Mouse (Mus musculus): Measurements from ENCODE around the gene Asb18. TPM values are rescaled to one million over a fixed set of nuclear protein-coding genes. Genes with fewer than 3 reads are reported as not detected.

The Asb18 gene
- polyA plus RNA-seq, 1 experiment: 2.2 TPM

- DNase-seq: no peak
- Histone ChIP-seq H3K4me3 (ENCODE audit: control insufficient read depth, insufficient read depth, low read length) (no peak overlapping the region), H3K27me3 (ENCODE audit: control insufficient read depth, insufficient read depth, low read length) (no peaks in the 10 kb centered on the region), H3K36me3 (ENCODE audit: control insufficient read depth, insufficient read depth, low read length) (no peaks in the 10 kb centered on the region), H3K27ac (ENCODE audit: control insufficient read depth, insufficient read depth, low read length) (no peak overlapping the region), H3K4me1 (replicated peaks; ENCODE audit: control insufficient read depth, insufficient read depth, low read length) (no peaks in the 10 kb centered on the region)
- WGBS: 9% methylated on average over 25 of the region's 25 CpGs
- TF ChIP-seq POLR2A (IDR thresholded peaks at IDR 0.05; ENCODE audit: control insufficient read depth, extremely low read depth, insufficient read depth, low read length, poor library complexity): no peak
- TF ChIP-seq CTCF (IDR thresholded peaks at IDR 0.05; ENCODE audit: borderline replicate concordance, control insufficient read depth, extremely low read depth, insufficient read depth, low read length, poor library complexity): no peak
Observed at GRCm38 (mm10) chr1:89992256-89992655, 22.2 kb downstream of the Asb18 start.

DNA sequence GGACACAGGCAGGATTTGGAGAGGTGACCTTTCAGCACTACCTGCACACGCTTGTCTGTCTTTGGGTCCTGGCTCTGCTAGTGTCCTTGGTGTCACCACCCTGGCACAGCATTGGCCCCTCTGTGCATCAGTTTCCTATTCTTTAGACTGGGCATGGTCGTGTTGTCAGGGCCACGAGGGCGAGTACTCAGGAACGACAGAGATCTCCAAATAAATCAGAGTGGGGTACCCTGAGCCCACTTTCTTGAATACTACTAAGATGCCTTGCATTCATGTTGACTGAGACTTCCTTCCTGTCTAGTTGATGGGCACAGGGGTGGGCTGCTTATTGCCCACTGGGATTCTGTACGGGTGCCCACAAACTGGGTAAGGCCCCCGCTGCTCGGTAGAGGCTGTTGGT is 37.2 kb downstream of the Asb18 start:
- no peak for TF ChIP-seq CTCF (IDR thresholded peaks at IDR 0.05; ENCODE audit: borderline replicate concordance, control insufficient read depth, extremely low read depth, insufficient read depth, low read length, poor library complexity)
- TF ChIP-seq POLR2A (IDR thresholded peaks at IDR 0.05; ENCODE audit: control insufficient read depth, extremely low read depth, insufficient read depth, low read length, poor library complexity): no peak
- Histone ChIP-seq H3K4me1 (replicated peaks; ENCODE audit: control insufficient read depth, insufficient read depth, low read length) (no peaks in the 10 kb centered on the region), H3K27me3 (ENCODE audit: control insufficient read depth, insufficient read depth, low read length) (no peaks in the 10 kb centered on the region), H3K27ac (ENCODE audit: control insufficient read depth, insufficient read depth, low read length) (no peak overlapping the region), H3K4me3 (ENCODE audit: control insufficient read depth, insufficient read depth, low read length) (no peak overlapping the region), H3K36me3 (ENCODE audit: control insufficient read depth, insufficient read depth, low read length) (no peaks in the 10 kb centered on the region)
- no peak for DNase-seq
- 89% methylated on average over 8 of the region's 8 CpGs for WGBS

DNA sequence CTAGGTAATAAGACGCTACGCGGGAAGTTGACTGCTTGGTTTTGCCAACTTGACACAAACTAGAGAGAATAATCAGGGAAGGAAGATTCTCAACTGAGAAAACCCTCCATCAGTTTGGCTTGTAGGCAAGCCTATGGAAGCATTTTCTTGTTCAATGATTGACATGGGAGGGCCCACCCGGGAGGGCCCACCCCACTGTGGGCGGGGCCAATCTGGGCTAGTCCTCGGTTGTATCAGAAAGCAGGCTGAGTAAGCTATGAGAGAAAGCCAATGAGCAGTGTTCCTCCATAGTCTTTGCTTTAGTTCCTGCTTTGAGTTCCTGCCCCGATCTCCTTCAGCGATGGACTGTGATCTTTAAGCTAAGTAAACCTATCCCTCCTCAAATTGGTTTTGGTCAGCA is 38.1 kb downstream of the Asb18 start:
- TF ChIP-seq CTCF (IDR thresholded peaks at IDR 0.05; ENCODE audit: borderline replicate concordance, control insufficient read depth, extremely low read depth, insufficient read depth, low read length, poor library complexity): no peak
- TF ChIP-seq POLR2A (IDR thresholded peaks at IDR 0.05; ENCODE audit: control insufficient read depth, extremely low read depth, insufficient read depth, low read length, poor library complexity): no peak
- Histone ChIP-seq H3K27ac (ENCODE audit: control insufficient read depth, insufficient read depth, low read length) (no peak overlapping the region), H3K27me3 (ENCODE audit: control insufficient read depth, insufficient read depth, low read length) (no peaks in the 10 kb centered on the region), H3K36me3 (ENCODE audit: control insufficient read depth, insufficient read depth, low read length) (no peaks in the 10 kb centered on the region), H3K4me1 (replicated peaks; ENCODE audit: control insufficient read depth, insufficient read depth, low read length) (no peaks in the 10 kb centered on the region), H3K4me3 (ENCODE audit: control insufficient read depth, insufficient read depth, low read length) (no peak overlapping the region)
- no peak for DNase-seq
- 82% methylated on average over 8 of the region's 8 CpGs for WGBS

GRCm38 (mm10) chr1:89974541-89974940 is 39.9 kb downstream of the Asb18 start:
- Histone ChIP-seq H3K36me3 (ENCODE audit: control insufficient read depth, insufficient read depth, low read length) (no peaks in the 10 kb centered on the region), H3K27ac (ENCODE audit: control insufficient read depth, insufficient read depth, low read length) (no peak overlapping the region), H3K27me3 (ENCODE audit: control insufficient read depth, insufficient read depth, low read length) (no peaks in the 10 kb centered on the region; the same call in 1 of the 2 replicates), H3K4me1 (replicated peaks; ENCODE audit: control insufficient read depth, insufficient read depth, low read length) (no peaks in the 10 kb centered on the region), H3K4me3 (ENCODE audit: control insufficient read depth, insufficient read depth, low read length) (no peak overlapping the region)
- DNase-seq: no peak
- WGBS: 84% methylated on average over 8 of the region's 8 CpGs
- TF ChIP-seq POLR2A (IDR thresholded peaks at IDR 0.05; ENCODE audit: control insufficient read depth, extremely low read depth, insufficient read depth, low read length, poor library complexity) (no peak), CTCF (IDR thresholded peaks at IDR 0.05; ENCODE audit: borderline replicate concordance, control insufficient read depth, extremely low read depth, insufficient read depth, low read length, poor library complexity) (no peak)

- no peaks in the 10 kb centered on the region for H3K36me3 ChIP-seq (ENCODE audit: control insufficient read depth, insufficient read depth, low read length)
- H3K27me3 ChIP-seq (ENCODE audit: control insufficient read depth, insufficient read depth, low read length): peaks cover 6% of the 10 kb centered on the region
- WGBS: 65% methylated on average over 8 of the region's 8 CpGs
- no peak overlapping the region for H3K4me3 ChIP-seq (ENCODE audit: control insufficient read depth, insufficient read depth, low read length)
- H3K4me1 ChIP-seq (replicated peaks; ENCODE audit: control insufficient read depth, insufficient read depth, low read length): peaks cover 5% of the 10 kb centered on the region; the same call in 1 of the 2 replicates
- no peak overlapping the region for H3K27ac ChIP-seq (ENCODE audit: control insufficient read depth, insufficient read depth, low read length)
- TF ChIP-seq CTCF (IDR thresholded peaks at IDR 0.05; ENCODE audit: borderline replicate concordance, control insufficient read depth, extremely low read depth, insufficient read depth, low read length, poor library complexity): no peak
- TF ChIP-seq POLR2A (IDR thresholded peaks at IDR 0.05; ENCODE audit: control insufficient read depth, extremely low read depth, insufficient read depth, low read length, poor library complexity): no peak
- no peak for DNase-seq
Observed at GRCm38 (mm10) chr1:89971848-89972247, 42.6 kb downstream of the Asb18 start.

- H3K4me3 ChIP-seq (ENCODE audit: control insufficient read depth, insufficient read depth, low read length): no peak overlapping the region
- no peaks in the 10 kb centered on the region for H3K36me3 ChIP-seq (ENCODE audit: control insufficient read depth, insufficient read depth, low read length)
- DNase-seq: no peak
- H3K4me1 ChIP-seq (replicated peaks; ENCODE audit: control insufficient read depth, insufficient read depth, low read length): peaks cover 5% of the 10 kb centered on the region; the same call in 1 of the 2 replicates
- 87% methylated on average over 4 of the region's 4 CpGs for WGBS
- peaks cover 6% of the 10 kb centered on the region for H3K27me3 ChIP-seq (ENCODE audit: control insufficient read depth, insufficient read depth, low read length)
- no peak overlapping the region for H3K27ac ChIP-seq (ENCODE audit: control insufficient read depth, insufficient read depth, low read length)
- no peak for TF ChIP-seq CTCF (IDR thresholded peaks at IDR 0.05; ENCODE audit: borderline replicate concordance, control insufficient read depth, extremely low read depth, insufficient read depth, low read length, poor library complexity)
- no peak for TF ChIP-seq POLR2A (IDR thresholded peaks at IDR 0.05; ENCODE audit: control insufficient read depth, extremely low read depth, insufficient read depth, low read length, poor library complexity)
Observed at GRCm38 (mm10) chr1:89969714-89970110, 44.8 kb downstream of the Asb18 start.
